9 mouse cellular contexts compared by ENCODE assay signal in genomic region chr1:112456047-112456446, GRCm38 (mm10).
DNase-seq lines count a peak whose midpoint lies in the region; ATAC-seq and TF ChIP-seq lines count a peak whose summit lies in the region.
"Had no signal": no experiment of that assay in that cellular context is flagged by ENCODE, and none has a peak within 500 bp of the region (broad histone marks: within the 10 kb centered on the region; RNA-seq: fewer than 3 reads in every experiment).

No protein-coding gene starts in this region.

- no peak overlapping the region for H3K4me2 ChIP-seq in neural tube, embryonic 13.5 days
- H3K4me2 ChIP-seq: heart, embryonic 15.5 days had no signal

- peak; percentile 5 for DNase-seq in CD4-positive, CD25-positive, alpha-beta regulatory T cell, adult 2 months (ENCODE audit: low read depth, low spot score)
- peak; percentile 6 for DNase-seq in cerebellum, adult 9-10 months
- DNase-seq in layer of hippocampus, postnatal 14 days (ENCODE audit: low spot score in 2 of 2): peak; percentile 12 to 26
- DNase-seq in yolk sac, embryonic 10.5 days (ENCODE audit: low spot score): no peak

- 35% methylated on average over 11 of the region's 11 CpGs for WGBS in neural tube, embryonic 13.5 days

- peak; percentile 47 for TF ChIP-seq CTCF in E14TG2a.4 (conservative IDR thresholded peaks at IDR 0.05; ENCODE audit: low read length)

- H3K9me3 ChIP-seq in E14TG2a.4 (ENCODE audit: low read length): peaks cover 12% of the 10 kb centered on the region
- no peaks in the 10 kb centered on the region for H3K9me3 ChIP-seq in neural tube, embryonic 13.5 days
- H3K9me3 ChIP-seq: heart, embryonic 15.5 days had no signal

- no peak for ATAC-seq in CD4-positive, CD25-positive, alpha-beta regulatory T cell, adult 4 months
- ATAC-seq in hematopoietic stem cell, adult 5-6 weeks (replicated peaks in 1 of 2; ENCODE audit: insufficient read depth in 1 of 2, low FRiP score in 2 of 2, low TSS enrichment in 1 of 2, low read depth in 1 of 2, poor library complexity in 2 of 2, severe bottlenecking in 2 of 2): peak; percentile 55 to 72; a peak in 3 of 4 replicates
- peak; percentile 63 for ATAC-seq in neural tube, embryonic 13.5 days (ENCODE audit: low read depth)

- H3K4me1 ChIP-seq in E14TG2a.4 (replicated peaks; ENCODE audit: low read depth, low read length): no peaks in the 10 kb centered on the region
- no peaks in the 10 kb centered on the region for H3K4me1 ChIP-seq in neural tube, embryonic 13.5 days (replicated peaks)
- H3K4me1 ChIP-seq: heart, embryonic 15.5 days had no signal

- no peak overlapping the region for H3K4me3 ChIP-seq in E14TG2a.4 (replicated peaks; ENCODE audit: low read length)
- H3K4me3 ChIP-seq in neural tube, embryonic 13.5 days: no peak overlapping the region
- H3K4me3 ChIP-seq: heart, embryonic 15.5 days had no signal

- H3K36me3 ChIP-seq in E14TG2a.4 (ENCODE audit: insufficient read depth, low read length): no peaks in the 10 kb centered on the region
- H3K36me3 ChIP-seq in neural tube, embryonic 13.5 days: no peaks in the 10 kb centered on the region
- H3K36me3 ChIP-seq: heart, embryonic 15.5 days had no signal

- H3K9ac ChIP-seq in neural tube, embryonic 13.5 days: no peak overlapping the region
- H3K9ac ChIP-seq: heart, embryonic 15.5 days had no signal

- no peaks in the 10 kb centered on the region for H3K27me3 ChIP-seq in E14TG2a.4 (ENCODE audit: insufficient read depth, low read length)
- H3K27me3 ChIP-seq in neural tube, embryonic 13.5 days: no peaks in the 10 kb centered on the region
- H3K27me3 ChIP-seq: heart, embryonic 15.5 days had no signal

- H3K27ac ChIP-seq in neural tube, embryonic 13.5 days (replicated peaks): no peak overlapping the region
- H3K27ac ChIP-seq: heart, embryonic 15.5 days had no signal
